Mouse (Mus musculus) neural tube, embryonic 14.5 days (tissue): ENCODE data around the gene Rbks. TPM values are rescaled to one million over a fixed set of nuclear protein-coding genes. Genes with fewer than 3 reads are reported as not detected.

Experiments
- ATAC-seq: fragments of 200-750 bp; cut with Nextera tagmentation; 2 replicates; pipeline ENCODE4 v1.8.0; 2017; ENCODE audit warnings: low read depth, mild to moderate bottlenecking, moderate TSS enrichment, moderate library complexity
- H3K27ac ChIP-seq: fragments of 300-500 bp; sonication (generic); 2 replicates; pipeline ENCODE4 v1.5.1; 2014; ENCODE audit warnings: low read depth, mild to moderate bottlenecking, control low read depth, low read length, moderate library complexity, mixed read lengths
- H3K27me3 ChIP-seq: fragments of 300-500 bp; sonication (generic); 2 replicates; pipeline ENCODE4 v1.6.1; 2014; ENCODE audit warnings: low read length; ENCODE audit not compliant: control insufficient read depth, insufficient read depth
- H3K36me3 ChIP-seq: fragments of 300-500 bp; sonication (generic); 2 replicates; pipeline ENCODE4 v1.6.1; 2014; ENCODE audit warnings: low read length, mixed read lengths; ENCODE audit not compliant: control insufficient read depth, insufficient read depth
- H3K4me1 ChIP-seq: fragments of 300-500 bp; sonication (generic); 2 replicates; pipeline ENCODE4 v1.6.1; 2014; ENCODE audit warnings: low read length; ENCODE audit not compliant: control insufficient read depth, insufficient read depth
- H3K4me2 ChIP-seq: fragments of 300-500 bp; sonication (generic); 2 replicates; pipeline ENCODE4 v1.6.1; 2014; ENCODE audit warnings: mild to moderate bottlenecking, low read depth, low read length, control low read depth
- H3K4me3 ChIP-seq: fragments of 300-500 bp; sonication (generic); 2 replicates; pipeline ENCODE4 v1.5.1; 2014; ENCODE audit warnings: low read depth, low read length, control low read depth, mixed read lengths
- H3K9ac ChIP-seq: fragments of 300-500 bp; sonication (generic); replicated peaks from 2 replicates; pipeline ENCODE4 v1.6.1; 2014; ENCODE audit warnings: low read depth, mild to moderate bottlenecking, control low read depth, low read length, mixed read lengths
- H3K9me3 ChIP-seq: fragments of 300-500 bp; sonication (generic); 2 replicates; pipeline ENCODE4 v1.6.1; 2016; ENCODE audit warnings: low read length; ENCODE audit not compliant: control insufficient read depth
- WGBS: fragments of 180-500 bp; shearing (Covaris S2); extraction: QIAGEN DNeasy Blood & Tissue Kit; methylation state at CpG from one replicate; pipeline ENCODE4 v1.1.7; 2014; 5-methylcytosine and 5-hydroxymethylcytosine counted together
- polyA plus RNA-seq: library from polyadenylated mRNA; unstranded; fragments of >200 nt; fragmentation: Nextera tagmentation; extraction: Ambion mirVana; gene quantifications from 2 replicates; pipeline ENCODE4 v1.2.1, GENCODE M21; 2014

Gene Rbks
- polyA plus RNA-seq, 1 experiment from 2014 or later = 4.0 TPM

DNA sequence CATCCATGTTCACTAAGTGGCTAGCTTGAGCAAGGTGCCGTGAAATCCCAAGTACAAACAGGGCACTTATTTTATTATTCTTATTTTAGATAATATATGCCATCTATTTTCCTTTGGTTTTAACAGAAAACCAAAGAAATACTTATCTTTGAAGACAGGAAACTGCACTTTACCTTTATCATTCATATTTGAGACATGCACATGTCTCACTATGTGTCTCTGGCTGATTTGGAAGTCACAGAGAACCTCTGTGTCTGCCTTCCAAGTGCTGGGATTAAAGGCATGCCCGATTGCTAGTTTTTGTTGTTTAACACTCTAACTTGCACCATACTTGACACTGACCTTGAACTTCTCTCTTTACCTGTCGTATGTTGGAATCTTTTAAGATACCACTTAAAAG lies 9.5 kb downstream of the Rbks start:
- no peak for ATAC-seq
- WGBS = 91% methylated on average over 3 of the region's 3 CpGs

DNA sequence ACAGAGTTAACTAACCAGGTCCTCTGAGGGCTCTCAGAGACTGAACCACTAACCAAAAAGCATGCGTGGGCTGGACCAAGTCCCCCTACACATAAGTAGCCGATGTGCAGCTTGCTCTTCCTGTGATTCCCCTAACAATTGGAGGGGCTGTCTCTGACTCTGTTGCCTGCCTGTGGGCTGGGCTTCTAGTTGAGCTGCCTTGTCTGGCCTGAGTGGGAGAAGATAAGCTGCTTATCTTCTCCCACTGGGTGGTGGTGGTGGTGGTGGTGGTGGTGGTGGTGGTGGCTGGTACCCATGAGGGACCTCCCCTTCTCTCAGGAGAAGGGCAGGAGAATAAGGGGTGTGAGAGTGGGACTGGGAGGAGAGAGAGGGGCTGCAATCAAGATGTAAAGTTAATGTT lies 11.4 kb downstream of the Rbks start:
- Histone ChIP-seq H3K4me2 (no peak overlapping the region), H3K27me3 (no peaks in the 10 kb centered on the region), H3K4me3 (no peak overlapping the region), H3K9ac (no peak overlapping the region), H3K27ac (no peak overlapping the region), H3K36me3 (no peaks in the 10 kb centered on the region), H3K4me1 (no peaks in the 10 kb centered on the region), H3K9me3 (no peaks in the 10 kb centered on the region)
- no peak for ATAC-seq
- 75% methylated on average over 2 of the region's 2 CpGs for WGBS

More for the DNA sequence above, 9.5 kb downstream of the Rbks start:
- H3K4me3 ChIP-seq = no peak overlapping the region
- no peaks in the 10 kb centered on the region for H3K4me1 ChIP-seq
- no peaks in the 10 kb centered on the region for H3K36me3 ChIP-seq
- no peaks in the 10 kb centered on the region for H3K9me3 ChIP-seq
- H3K9ac ChIP-seq = no peak overlapping the region
- no peak overlapping the region for H3K27ac ChIP-seq
- H3K4me2 ChIP-seq = no peak overlapping the region
- no peaks in the 10 kb centered on the region for H3K27me3 ChIP-seq

DNA sequence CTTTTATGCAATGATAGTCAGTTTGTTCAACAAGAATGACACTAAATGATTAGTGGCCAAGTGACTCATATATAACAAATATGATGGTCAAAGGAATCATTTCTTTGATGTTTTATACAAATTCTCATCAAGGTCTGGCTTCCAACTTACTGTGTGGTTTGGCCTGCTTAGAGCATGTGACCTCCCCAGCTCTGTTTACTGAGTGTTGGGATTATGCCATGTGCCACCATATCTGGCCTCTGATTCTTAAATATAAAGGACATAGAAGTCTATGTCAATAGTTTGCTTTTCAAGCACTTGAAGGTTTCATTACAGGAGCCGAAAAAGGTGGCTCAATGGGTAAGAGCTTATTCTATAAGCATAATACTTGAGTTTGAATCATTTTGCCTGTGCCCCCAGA lies 15.1 kb downstream of the Rbks start:
- WGBS = 88% methylated on average over 1 of the region's 1 CpGs
- Histone ChIP-seq H3K27me3 (no peaks in the 10 kb centered on the region), H3K4me3 (no peak overlapping the region), H3K36me3 (no peaks in the 10 kb centered on the region), H3K27ac (no peak overlapping the region), H3K4me1 (no peaks in the 10 kb centered on the region), H3K9ac (no peak overlapping the region), H3K9me3 (no peaks in the 10 kb centered on the region), H3K4me2 (no peak overlapping the region)
- ATAC-seq = no peak

DNA sequence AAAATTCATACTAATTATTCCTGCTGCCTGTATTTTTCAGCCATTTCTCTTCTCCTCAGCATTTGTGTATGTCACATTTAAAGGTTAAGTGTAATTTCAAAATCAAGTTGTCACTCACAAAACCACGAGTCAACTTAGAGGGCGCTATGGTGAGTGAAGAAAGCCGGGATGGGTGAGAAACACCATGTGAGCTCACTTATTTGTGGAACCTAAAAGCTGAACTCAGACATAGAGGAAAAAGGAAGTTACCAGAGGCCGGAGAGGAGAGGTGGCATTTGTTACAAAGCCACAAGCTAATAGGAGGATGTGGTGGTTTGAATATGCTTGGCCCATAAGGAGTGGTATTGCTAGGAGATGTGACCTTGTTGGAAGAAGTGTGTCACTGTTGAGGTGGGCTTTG lies 17.2 kb downstream of the Rbks start:
- no peak overlapping the region for H3K4me2 ChIP-seq
- H3K27ac ChIP-seq = no peak overlapping the region
- H3K4me3 ChIP-seq = no peak overlapping the region
- H3K4me1 ChIP-seq = no peaks in the 10 kb centered on the region
- 87% methylated on average over 4 of the region's 4 CpGs for WGBS
- no peaks in the 10 kb centered on the region for H3K36me3 ChIP-seq
- H3K9ac ChIP-seq = no peak overlapping the region
- H3K27me3 ChIP-seq = no peaks in the 10 kb centered on the region
- no peak for ATAC-seq
- no peaks in the 10 kb centered on the region for H3K9me3 ChIP-seq

DNA sequence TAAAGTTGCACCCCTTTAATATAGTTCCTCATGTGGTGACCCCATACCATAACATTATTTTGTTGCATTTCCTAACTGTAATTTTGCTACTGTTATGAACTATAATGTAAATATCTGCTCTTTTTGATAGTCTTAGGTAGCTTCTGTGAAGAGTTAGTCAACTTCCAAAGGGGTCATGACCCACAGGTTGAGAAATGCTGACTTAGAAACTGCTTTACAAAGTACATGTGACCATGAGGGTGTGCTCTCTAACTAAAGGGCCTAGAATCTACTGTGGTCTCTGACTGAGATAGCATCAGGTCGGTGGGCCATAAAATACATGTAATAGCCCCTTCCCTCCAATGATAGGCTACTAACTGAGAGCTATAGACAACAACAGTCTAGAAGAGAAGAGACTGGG lies 19.4 kb downstream of the Rbks start:
- no peak overlapping the region for H3K4me3 ChIP-seq
- H3K36me3 ChIP-seq = no peaks in the 10 kb centered on the region
- WGBS = 36% methylated on average over 1 of the region's 1 CpGs
- H3K9me3 ChIP-seq = no peaks in the 10 kb centered on the region
- H3K27ac ChIP-seq = no peak overlapping the region
- no peak overlapping the region for H3K9ac ChIP-seq
- H3K27me3 ChIP-seq = no peaks in the 10 kb centered on the region
- no peak for ATAC-seq
- no peak overlapping the region for H3K4me2 ChIP-seq
- no peaks in the 10 kb centered on the region for H3K4me1 ChIP-seq

DNA sequence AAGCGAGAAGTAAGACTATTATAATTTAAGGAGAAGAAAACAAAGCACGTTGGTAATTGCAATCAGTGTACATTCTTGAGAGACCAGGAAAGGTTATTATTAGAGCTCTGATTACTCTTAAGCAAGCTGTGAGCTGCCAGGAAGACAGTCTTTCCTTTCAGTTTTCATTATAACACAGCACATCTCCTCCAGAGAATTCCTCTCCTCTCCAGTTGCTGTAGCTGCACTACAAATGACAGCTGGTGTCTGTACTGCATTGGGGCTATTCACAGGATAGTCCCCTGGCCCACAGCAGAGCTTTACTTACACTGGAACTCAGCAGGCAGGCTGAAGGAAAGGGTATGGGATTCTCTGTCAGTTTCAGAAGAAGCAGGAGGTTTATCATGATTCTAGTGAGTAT lies 24.0 kb downstream of the Rbks start:
- Histone ChIP-seq H3K36me3 (no peaks in the 10 kb centered on the region), H3K4me3 (no peak overlapping the region), H3K9me3 (no peaks in the 10 kb centered on the region), H3K9ac (no peak overlapping the region), H3K27me3 (no peaks in the 10 kb centered on the region), H3K4me2 (no peak overlapping the region), H3K27ac (no peak overlapping the region), H3K4me1 (no peaks in the 10 kb centered on the region)
- 82% methylated on average over 2 of the region's 2 CpGs for WGBS
- no peak for ATAC-seq

DNA sequence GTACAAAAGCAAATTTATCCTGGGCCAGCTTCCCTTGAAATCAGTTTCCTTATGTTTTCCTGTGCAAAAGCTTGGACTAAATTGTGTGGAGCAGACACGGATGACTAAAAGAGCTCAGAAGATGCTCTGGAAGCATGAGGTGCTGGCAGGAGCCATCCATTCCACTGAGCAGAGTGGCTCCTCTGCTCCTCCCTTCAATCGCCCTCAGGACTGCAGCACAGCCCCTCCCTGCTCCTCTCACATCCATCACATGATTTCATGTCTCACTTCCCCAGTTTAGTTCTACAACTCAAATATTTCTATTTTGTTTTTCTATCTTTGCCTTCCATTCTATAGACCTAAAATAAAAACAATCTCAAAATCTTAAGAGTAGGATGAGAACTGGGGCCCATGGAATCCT lies 26.3 kb downstream of the Rbks start:
- no peak overlapping the region for H3K4me2 ChIP-seq
- H3K9ac ChIP-seq = no peak overlapping the region
- H3K27ac ChIP-seq = no peak overlapping the region
- no peak overlapping the region for H3K4me3 ChIP-seq
- H3K9me3 ChIP-seq = no peaks in the 10 kb centered on the region
- no peaks in the 10 kb centered on the region for H3K36me3 ChIP-seq
- ATAC-seq = no peak
- H3K4me1 ChIP-seq = no peaks in the 10 kb centered on the region
- no peaks in the 10 kb centered on the region for H3K27me3 ChIP-seq
- 70% methylated on average over 2 of the region's 2 CpGs for WGBS

DNA sequence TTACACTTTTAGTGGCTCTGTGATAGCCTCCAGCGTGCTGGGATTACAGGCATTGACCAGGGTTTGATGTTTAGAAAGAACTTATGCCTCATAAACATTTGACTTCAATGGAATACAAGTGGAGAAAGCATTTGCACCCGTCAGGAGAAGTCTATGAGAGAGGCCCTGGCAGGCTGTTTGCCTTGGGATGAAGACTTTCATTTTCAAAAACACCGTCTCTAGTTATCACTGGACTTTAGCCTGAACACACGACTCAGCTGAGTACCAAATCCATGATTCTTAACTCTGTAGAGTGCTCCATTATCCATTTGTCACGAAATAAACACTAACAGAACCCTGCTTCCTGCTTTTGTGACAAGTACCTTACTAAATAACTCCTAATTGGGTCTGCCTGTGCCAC lies 27.4 kb downstream of the Rbks start:
- no peak overlapping the region for H3K9ac ChIP-seq
- H3K4me2 ChIP-seq = no peak overlapping the region
- H3K36me3 ChIP-seq = no peaks in the 10 kb centered on the region
- no peaks in the 10 kb centered on the region for H3K9me3 ChIP-seq
- ATAC-seq = no peak
- no peaks in the 10 kb centered on the region for H3K27me3 ChIP-seq
- H3K27ac ChIP-seq = no peak overlapping the region
- no peak overlapping the region for H3K4me3 ChIP-seq
- 77% methylated on average over 5 of the region's 5 CpGs for WGBS
- H3K4me1 ChIP-seq = no peaks in the 10 kb centered on the region

DNA sequence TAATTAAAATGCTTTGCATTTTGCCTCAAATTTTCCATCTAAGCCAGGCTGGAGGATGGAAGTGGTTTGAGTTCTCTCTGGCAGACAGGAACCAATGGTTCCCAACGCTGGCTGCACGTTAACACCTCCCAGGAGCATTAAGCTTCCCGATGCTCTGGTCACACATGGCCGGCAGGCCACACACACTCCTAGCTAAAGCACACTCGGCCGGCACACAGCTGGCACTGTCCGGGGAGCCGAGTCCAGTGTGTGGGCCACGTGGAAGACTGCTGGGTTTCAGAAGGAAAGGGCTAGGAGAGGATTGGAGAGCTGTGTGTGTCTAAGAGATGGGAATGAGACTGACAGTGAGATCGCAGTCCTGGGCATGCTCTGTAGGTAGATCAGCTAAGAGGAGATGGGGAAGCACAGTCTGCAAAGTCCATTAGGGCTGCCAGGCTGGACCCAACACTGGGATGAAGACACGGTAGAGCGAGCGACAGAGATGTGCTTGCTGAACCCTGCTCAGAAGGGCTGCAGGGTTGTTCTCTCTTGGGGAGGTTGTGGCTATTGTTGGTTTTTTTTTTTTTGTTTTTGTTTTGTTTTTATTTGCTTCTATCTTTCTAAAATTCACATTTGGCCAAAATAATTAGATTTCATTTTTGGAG lies 29.0 kb downstream of the Rbks start:
- no peak for ATAC-seq
- Histone ChIP-seq H3K27me3 (no peaks in the 10 kb centered on the region), H3K4me3 (no peak overlapping the region), H3K36me3 (no peaks in the 10 kb centered on the region), H3K27ac (no peak overlapping the region), H3K9ac (no peak overlapping the region), H3K4me2 (no peak overlapping the region), H3K9me3 (no peaks in the 10 kb centered on the region), H3K4me1 (no peaks in the 10 kb centered on the region)
- 77% methylated on average over 13 of the region's 13 CpGs for WGBS
